Mouse (Mus musculus) left cerebral cortex, adult 11 months (tissue): Measurements from ENCODE around the gene Tmem219.
"Not testable (repeated sequence)": the region's sequence is repeated elsewhere in the genome, so short reads cannot be mapped to it uniquely, and the experiment has no call there.

Experiments used
- DNase-seq: peaks from one replicate; pipeline ENCODE4 v3.0.0; 2022; ENCODE audit warnings: low spot score

Gene Tmem219

DNA sequence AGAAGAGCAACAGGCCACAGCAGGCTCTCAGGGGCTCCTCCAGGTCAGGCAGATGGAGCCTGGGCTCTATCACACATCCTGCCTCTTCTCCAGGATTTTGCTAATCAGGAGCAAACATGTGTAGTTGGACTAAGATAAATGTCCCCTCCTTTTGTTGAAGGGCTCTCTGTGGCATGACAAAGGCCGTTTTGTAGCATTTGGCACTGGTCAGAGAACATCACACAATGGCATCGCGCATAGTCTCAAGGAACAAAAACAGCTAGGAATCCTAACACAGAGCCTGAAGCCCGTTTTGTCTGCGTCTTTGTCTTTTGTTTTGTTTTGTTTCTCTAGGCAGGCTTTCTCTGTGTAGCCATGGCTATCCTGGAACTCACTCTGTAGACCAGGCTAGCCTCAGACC is 1.3 kb upstream of the Tmem219 start:
- DNase-seq: no peak

DNA sequence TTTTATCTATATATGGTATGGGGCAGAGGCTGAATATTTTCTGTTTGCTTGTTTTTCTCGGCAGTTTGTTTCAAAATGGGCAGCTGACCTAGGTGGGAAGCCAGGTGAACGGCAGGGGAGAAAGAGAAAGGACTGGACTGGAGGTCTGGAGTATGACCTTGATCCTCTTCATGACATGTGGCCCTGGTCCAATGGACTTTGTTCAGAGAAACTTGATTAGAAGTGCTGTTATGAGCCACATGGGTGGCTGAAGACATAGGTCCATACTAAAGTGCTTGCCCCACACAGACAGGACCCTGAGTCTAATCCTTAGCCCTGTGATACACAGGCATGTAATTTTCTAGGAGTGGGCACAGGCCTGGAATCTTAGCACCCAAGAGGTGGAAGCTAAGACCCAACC is 1.2 kb downstream of the Tmem219 start:
- DNase-seq: no peak

DNA sequence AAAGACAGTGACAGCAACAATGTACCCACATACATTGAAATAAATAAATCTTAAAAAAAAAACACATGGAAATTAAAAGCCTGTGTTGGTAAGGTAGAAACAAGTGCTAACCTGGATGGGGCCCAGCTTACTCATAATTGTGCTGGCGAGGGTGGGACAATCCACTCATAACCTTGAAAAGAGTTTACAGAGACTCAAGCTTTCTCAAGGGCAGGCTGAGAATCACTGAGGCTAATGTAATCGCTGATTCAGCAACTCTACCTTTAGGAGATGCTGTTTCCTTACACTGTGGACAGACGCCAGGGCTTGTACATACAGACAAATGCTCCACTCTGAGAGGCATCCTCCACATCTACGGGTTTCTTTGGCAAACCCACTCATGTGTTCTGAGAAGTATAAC is 2.7 kb downstream of the Tmem219 start:
- no peak for DNase-seq

DNA sequence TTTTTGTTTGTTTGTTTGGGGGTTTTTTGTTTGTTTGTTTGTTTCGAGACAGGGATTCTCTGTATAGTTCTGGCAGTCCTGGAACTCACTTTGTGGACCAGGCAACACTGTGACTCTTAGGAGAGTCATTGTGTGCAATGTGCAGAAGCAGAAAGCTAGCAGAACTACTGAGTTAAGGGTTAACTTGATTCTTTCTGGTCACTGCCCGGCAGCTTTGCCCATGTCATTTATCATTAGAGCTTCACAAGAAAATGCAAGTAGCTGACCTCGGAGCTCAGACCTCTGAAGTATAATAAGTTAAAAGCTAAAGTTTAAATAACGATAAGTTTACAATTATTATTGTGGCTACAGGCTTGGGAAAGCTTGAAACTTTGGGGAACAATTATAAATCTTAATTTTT is 4.4 kb downstream of the Tmem219 start:
- DNase-seq: not testable (repeated sequence)

DNA sequence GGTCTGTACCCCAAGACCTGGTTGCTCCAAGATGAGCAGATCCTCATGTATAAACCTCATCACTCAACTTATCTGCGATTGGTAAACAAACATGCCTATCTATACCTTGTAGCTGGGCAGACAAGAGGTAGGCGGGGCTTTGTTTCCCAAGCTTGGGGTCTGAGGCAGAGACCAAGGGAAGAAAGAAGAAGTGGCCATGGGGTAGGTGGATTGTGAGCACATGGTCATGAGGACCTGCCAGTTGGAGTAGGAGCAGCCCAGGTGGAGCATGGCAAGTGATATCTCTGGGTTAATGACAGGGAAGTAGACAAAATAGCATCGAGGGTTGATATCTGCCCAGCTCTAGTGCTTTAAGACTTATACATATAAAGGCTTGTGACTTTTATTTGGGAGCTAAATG is 7.9 kb downstream of the Tmem219 start:
- DNase-seq: no peak

DNA sequence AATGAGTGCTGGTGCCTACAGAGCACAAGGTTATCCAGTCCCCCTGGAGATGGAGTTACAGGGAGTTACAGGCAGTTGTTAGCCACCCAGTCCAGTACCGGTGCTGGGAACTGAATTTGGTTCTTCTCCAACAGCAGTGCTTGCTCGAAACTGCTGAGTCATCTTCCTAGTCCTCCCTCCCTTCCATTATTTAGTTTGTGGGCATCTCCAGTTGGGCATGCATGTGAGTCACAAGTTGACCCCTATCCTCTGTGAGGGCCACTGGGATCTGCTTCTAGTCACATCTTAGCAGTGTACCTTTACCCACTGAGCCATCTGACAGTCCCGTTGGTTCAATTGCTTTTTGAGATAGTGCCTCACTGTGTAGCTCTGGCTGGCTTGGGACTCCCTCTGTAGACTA is 17.1 kb downstream of the Tmem219 start:
- no peak for DNase-seq

DNA sequence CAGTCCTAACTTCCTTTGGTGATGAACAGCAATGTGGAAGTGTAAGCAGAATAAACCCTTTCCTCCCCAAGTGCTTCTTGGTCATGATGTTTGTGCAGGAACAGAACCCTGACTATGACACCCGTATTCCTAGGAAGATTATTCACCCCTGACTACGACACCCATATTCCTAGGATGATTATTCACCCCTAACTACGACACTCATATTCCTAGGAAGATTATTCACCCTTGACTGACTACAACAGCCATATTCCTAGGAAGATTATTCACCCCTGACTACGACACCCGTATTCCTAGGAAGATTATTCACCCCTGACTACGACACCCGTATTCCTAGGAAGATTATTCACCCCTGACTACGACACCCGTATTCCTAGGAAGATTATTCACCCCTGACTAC is 22.9 kb downstream of the Tmem219 start:
- not testable (repeated sequence) for DNase-seq

DNA sequence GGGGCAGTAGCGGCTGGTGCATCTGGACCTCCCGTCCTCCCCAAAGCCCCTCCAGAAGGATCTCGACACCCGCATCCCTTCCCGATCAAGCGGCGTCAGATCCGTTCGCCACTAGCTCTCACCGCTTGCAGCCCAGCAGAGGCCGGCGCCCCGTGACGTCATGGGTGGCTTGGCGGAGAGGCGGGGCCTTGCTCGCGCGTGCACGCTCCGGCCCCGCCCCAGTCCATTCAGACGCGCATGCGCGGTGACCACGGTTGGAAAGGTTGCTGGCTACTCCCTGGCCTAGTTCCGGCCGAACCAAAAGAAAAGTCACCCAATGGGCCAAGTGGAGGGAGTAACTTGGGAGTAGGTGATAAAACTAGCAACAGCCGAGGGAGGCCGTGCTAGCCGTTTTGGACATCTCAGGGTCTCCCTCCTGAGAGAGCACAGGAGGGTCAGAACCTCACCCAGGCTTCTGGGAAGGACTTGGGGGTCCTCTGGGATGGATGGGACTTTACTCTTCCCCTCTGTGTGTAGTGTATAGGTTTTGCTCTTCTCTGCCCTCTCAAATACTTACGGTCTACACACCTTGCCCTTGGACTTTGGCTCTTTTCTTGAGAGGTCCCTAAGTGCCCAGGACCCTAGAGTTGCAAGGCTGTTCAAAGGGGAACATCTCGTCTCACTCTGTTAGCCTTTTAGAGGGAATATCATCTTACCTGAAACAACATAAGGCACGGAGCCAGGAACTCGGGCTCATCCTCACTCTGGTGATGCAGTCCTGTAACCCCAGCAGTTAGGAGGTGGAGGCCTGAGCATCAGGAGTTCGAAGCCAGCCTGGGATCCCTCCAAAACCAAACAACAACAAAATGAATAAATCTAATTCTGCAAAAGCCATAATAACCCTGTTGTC is 24.4 kb downstream of the Tmem219 start:
- DNase-seq: peak; percentile 87

DNA sequence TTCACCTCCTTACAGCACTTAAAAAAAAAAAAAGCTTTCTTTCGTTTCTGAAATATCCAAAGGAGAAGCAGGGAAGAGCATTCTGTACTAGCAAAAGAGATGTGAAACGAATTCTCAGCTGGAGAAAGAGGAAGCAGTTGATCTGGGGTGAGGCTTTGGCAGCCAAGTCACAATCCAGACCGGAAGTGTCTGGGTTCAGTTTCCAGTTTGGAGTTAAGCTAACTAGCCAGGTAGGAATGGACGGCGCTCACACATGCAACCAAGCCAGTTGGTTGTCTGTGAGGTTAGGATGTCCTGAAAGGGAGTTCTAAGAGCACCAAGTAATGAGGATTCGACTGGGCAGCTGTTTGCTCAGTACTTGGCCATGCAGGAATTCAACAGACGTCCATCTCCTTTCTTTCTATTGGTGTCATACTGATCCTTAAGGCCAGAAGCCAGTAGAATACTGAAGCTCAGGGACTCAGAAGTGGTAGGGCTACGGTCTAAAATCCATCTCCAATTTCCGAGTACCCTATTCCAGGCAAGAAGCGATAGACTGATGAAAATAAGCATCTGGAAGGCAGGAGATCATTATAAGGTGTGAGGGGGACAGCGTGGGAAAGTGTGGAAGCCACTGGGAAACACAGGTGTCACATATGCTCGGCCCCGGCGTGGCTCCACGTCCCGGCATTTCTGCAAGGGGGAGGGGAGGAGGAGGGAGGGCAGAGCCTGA is 25.2 kb downstream of the Tmem219 start:
- DNase-seq: no peak

DNA sequence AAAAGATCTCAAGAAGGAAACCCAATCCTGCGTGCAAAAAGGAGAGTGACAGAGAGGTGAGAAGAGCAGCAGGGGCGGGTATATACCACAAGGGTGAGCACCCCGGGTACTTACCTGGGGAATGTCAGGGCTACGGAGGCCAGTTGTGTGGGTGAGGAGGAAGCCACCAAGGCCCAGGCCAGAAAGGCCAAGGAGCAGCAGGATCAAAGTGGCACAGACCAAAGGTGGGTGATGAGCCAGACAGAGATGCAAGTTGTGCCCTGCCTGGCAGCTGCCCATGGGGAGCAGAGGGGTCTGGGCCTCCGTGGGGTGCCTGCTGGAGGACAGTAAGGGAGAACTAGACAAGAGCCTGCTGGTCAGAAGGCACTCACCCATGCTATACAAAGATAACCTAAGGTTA is 25.8 kb downstream of the Tmem219 start:
- no peak for DNase-seq

DNA sequence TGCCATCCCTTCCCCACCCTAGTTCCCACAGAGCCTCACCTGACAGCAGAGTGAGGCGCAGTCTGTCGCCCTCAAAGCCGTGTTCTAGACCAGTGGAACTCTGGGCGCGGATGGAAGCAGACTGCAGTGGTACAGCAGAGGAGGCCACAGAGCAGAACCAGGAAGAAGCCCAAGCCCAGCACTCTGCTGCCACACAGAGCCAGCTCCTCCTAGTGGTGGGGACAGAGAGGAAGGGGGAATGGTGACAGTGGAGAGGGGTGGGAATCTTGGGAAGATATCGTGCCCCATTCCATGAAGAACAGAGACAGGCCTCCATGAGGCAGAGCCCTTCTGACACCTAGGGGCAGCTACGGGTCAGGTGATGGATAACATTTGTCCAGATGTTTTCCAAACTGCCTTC is 33.9 kb downstream of the Tmem219 start:
- no peak for DNase-seq

DNA sequence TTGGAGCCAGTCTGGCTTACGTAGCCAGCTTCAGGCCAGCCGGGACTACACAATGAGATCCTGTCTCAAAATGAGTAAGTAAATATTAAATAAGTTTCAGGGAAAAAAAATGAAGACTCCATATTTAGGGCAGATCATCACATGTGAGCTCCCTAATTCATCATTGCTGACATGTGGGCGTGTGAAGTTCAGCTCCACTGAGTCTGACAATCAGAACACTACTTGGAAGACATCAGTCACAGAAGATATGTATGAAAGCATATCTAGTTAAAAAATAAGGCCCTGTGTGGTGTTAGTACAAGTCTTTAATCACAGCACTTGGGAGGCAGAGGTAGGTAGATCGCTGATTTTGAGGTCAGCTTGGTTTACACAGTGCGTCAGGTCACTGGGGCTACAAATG is 35.4 kb downstream of the Tmem219 start:
- no peak for DNase-seq

DNA sequence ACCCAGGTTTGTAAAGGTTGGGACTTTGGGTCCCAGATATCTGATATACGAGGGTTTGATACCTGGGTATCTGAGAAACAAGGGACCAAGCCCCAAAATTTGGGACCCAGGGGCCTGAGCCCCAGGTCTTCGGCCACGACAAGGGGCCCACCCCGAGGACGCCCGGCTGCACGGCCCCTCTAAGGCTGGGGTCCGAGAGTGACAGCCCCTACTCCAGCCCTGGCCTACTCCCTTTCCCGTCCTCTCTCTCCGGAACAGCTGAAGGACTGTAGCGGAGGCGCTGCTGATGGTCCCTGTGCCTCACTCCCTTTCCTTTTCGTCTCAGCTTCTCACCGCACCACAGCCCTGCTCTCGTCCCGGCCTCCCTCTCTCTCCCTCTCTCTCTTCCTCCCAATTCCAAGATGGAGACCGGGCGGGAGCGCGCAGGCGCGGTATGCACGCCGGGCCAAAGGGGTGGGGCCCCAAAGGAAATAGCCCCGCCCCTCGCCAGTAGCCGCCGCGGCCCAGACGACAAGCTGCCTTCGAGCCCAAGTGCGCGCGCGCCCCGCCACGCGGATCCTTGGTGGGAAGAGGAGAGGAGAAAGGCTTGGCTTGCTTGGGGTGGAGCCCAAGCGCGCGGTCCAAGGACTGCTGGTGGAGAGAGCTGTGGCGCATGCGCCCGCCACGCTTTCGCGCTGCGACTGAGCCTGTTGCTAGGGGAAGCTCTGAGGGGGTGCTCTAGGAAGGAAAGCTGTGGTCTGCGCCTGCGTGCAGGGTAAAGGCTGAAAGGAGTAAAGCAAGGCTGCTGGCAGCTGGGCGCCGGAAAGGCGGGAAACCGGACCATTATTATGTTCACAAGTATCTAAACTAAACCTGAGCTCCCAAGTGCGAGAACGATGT is 38.2 kb downstream of the Tmem219 start, which contains the start of gene Taok2:
Taok2 (minus strand) TSS at position 418 of the 879 bp plus-strand sequence.
- peak; percentile 97 for DNase-seq

DNA sequence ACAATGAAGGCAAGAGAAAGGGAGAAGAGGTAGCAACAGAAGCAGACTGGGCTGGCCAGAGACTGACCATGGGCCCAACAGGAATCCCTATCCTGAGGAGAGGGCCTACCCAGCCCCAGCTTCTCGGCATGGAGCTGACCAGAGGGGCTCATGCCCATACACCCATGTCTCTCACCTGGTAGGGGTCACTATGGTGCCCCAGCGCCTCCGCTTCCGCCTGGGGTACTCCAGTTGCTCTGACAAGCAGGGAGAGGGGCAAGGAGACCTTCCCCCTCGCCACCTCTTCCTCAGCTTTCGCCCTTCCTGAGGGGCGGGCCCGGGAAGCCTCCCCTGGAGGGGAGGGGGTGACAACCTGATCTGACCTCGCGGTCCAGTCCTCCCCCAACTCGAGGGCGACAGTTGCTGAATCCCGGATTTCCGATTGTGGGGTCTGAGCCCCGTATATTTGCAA is 39.0 kb downstream of the Tmem219 start:
- no peak for DNase-seq

DNA sequence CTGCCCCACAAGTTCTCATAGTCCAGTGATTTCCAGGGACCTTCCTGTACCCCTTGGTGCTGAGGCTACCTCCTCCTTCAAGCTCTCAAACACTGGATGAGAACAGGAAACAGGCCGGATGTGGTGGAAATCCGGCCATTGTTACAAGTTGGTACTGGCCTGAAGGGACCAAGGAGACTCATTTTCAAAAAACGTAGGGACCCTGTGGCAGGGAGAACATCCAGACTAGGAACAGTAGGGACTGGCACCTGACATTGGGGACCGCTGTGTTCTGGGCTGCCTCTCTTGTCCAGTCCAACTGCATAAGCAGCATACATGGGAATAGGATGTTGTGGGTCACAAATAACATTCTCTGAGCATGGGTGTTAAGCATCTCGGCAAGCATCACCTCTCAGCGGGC is 41.7 kb downstream of the Tmem219 start:
- DNase-seq: no peak

DNA sequence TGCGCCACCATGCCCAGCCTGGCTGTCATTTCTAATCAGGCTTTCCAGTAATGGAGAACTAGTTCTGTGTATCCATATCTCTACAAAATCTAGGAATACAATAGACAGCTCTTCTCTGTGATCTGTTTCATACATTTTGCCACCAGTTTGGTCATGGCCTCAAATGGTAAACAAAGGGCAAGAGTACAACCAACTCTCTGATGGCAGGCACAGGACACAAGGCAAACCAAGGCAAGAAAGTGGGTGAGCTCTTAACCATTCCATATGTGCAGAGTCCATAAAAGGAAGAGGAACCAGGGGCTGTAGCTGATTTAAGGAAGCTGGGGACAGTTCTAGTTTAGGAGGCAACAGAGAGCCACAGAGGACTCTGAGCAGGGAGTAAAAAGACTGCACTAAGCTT is 45.5 kb downstream of the Tmem219 start:
- no peak for DNase-seq

DNA sequence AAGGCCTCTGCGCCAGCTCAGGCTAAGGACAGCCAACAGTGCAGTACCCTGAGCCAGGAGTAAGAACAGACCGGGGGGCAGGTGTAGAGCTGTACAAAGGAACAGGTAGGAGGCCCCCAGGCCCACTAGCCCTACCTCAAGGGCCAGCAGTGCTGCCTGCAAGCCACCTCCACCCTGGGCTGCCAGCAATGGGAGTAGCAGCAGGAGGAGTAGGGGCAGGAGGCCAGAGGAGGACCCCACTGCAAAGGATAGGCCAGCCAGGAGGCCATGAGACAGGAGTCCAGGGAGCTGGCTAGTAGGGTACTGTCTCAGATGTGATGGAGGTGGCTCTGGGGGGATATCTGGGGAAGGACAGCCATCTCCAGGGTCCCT is 52.2 kb downstream of the Tmem219 start:
- DNase-seq: no peak

DNA sequence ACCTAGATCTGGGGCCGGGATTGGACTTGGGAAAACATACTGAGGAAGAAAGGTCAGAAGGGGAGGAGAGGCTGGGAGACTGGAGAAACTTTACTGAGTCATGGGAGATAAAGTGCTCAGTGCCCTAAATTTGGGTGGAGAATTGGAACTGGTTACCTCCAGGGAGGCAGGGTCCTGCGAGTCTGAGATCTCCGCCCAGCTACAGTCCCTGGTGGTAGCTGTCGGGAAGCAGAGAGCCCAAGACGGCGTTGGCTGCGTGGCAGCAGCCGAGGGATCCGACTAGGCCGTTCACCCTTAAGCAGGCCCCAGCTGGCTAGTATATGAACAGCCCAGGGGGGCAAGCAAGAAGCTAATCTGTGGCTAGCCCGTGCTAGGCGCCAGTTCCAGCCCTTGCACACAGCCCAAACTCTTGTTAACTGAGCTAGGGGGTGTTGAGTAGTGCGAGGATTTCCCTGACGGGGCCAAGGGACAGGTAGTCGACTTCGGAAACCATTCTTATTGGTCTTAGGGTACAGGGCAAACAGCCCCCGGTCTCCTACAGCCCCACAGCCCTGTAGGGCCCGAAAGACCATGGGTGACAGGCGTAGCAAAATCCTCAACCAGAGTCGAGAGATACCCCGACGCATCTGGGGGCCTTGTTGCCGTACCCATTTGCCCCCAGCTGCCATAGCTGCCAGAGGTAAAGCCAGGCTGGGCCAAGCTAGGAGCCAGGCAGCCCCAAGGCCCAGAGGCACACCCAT is 52.8 kb downstream of the Tmem219 start:
- no peak for DNase-seq

DNA sequence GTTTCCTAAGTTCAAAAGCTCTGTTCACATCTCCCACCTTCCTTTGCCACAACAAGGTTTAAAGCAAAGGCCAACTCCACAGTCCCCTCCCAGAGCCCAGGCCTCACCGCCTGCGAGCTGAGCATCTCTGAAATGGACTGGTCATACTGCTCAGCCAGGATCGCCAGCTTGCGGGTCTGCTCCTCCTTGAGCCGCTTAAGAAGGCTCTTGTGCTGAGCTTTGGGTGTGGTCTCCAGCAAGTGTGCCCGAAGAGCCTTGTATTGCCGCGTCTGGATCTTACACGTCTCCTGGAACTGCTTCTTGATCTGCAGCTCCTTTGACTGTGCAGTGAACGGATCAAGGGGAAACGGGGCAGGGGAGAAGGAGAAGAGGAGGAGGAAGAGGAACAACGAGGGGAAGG is 54.7 kb downstream of the Tmem219 start:
- DNase-seq: no peak

DNA sequence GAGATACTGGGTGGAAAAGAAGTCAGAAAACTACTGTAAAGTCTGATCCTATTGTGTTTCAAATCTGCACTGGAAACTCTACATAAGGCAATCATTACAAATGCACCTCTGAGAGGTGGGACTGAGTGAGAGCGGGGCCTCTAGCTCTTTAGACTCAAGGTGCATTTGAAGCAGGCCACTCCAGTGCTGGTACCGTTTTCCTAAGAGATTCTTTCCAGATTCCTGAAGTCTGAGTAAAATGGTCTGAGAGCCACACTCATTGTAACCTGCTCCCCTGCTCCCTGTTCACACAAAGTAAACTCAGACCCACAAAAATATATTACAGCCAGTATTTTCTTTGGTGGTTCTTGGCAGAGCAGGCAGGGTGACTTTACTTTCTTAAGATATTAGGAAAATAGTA is 55.2 kb downstream of the Tmem219 start:
- no peak for DNase-seq

DNA sequence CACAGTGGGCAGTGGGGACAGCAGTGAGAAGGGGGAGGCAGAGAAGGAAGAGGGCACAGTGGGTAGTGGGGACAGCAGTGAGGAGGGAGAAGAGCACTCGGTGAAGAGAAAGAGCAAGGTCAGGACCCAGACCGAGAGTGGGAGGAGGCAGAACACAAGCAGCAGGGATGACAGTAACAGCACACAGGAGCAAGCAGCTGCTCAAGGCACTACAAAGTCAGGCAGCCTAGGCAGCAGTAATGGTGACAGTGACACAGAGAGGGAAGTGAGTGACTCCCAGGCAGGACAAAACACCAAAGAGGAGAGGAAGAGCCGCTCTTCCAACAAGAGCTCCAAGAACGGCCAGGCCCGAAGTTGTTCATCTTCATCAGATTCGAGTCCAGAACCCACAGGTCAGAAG is 58.9 kb downstream of the Tmem219 start:
- DNase-seq: no peak
